Mouse (Mus musculus): ENCODE data around the gene Ptrhd1. TPM values are rescaled to one million over a fixed set of nuclear protein-coding genes. Genes with fewer than 3 reads are reported as not detected.
"Not testable (repeated sequence)": the region's sequence is repeated elsewhere in the genome, so short reads cannot be mapped to it uniquely, and the experiment has no call there.

The Ptrhd1 gene
- polyA plus RNA-seq, 1 experiment = 4.1 TPM

DNA sequence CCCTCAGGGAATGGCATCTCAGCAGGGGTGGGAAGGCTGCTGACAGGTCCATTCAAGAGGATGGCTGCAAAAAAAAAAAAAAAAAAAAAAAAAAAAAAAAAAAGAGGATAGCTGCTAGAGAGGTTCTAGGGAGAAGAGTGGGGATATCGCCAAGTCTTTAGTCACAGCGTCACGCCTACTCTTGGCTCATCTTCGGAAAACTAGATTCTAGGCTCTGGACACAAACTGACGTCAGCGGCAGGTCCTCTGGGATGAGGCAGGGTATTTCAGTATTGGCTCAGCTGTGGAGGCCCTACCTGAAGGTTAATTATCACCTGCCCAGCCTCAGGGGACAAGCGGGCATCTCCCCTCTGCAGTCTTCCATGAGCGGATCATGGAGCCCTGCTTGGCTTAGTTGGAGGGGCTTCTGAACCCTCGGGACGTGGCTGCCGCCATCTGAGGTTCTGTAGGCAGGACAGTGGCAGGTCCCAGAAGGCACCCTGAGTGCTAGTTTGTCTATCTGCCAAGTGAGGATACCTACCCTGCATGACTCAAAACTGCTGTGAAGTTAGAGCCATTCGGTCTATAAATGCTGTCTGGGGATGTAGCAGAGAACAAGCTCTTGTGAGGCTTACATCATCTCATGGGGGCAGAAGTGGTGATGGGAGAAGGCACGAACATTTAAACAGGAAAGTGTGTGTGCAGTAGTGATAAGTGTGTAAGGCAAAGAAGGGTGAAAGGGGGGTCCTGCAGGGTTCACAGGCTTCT lies 32.2 kb upstream of the Ptrhd1 start:
- no peak overlapping the region for H3K27ac ChIP-seq (ENCODE audit: insufficient read depth, low read length)
- no peak overlapping the region for H3K4me3 ChIP-seq (ENCODE audit: insufficient read depth, low read length)
- H3K4me1 ChIP-seq (ENCODE audit: control insufficient read depth, insufficient read depth, low read length) = no peaks in the 10 kb centered on the region
- TF ChIP-seq CTCF (IDR thresholded peaks at IDR 0.05; ENCODE audit: borderline replicate concordance, insufficient read depth, low read length) (no peak), POLR2A (IDR thresholded peaks at IDR 0.05; ENCODE audit: low read depth, low read length) (no peak)

DNA sequence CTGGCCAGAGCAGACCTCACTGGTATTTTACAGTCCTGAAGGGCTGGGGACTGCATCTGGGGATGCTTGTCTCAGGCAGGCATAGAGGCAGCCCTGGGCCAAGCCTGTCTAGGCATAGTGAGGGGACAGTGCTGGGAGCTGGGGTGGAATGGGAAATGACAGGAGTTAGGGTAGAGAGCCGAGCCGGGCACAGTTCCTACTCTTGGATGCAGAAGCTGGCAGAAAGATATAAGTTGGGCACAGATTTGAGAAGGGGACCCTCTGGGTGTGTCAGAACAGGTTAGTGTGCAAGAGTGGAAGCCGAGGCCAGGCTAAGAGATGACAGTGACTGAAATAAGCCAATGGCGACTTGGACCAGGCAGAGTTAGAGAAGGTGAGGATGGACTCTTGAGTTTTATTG lies 31.6 kb upstream of the Ptrhd1 start:
- no peak overlapping the region for H3K4me3 ChIP-seq (ENCODE audit: insufficient read depth, low read length)
- TF ChIP-seq POLR2A (IDR thresholded peaks at IDR 0.05; ENCODE audit: low read depth, low read length) = no peak
- no peak for TF ChIP-seq CTCF (IDR thresholded peaks at IDR 0.05; ENCODE audit: borderline replicate concordance, insufficient read depth, low read length)
- no peak overlapping the region for H3K27ac ChIP-seq (ENCODE audit: insufficient read depth, low read length)
- H3K4me1 ChIP-seq (ENCODE audit: control insufficient read depth, insufficient read depth, low read length) = no peaks in the 10 kb centered on the region

DNA sequence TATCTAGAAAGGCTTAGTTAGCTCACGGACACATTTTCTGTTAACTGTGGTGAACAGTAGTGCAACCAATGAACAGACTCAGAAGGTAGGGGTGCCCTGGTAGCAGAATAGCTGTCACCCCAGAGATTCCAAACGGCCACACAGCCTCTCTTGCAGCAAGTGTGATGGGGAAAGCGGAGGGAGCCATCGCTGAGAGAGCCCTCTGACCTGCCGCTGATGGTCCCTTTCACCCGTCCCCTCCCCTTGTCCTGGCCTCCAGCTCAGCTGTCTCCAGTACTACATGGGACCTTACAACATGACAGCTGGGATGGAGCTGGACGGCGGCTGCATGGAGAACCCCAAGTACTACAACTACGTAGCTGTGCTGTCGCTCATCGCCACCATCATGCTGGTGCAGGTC lies 27.7 kb upstream of the Ptrhd1 start:
- H3K27ac ChIP-seq (ENCODE audit: insufficient read depth, low read length) = no peak overlapping the region
- no peak for TF ChIP-seq CTCF (IDR thresholded peaks at IDR 0.05; ENCODE audit: borderline replicate concordance, insufficient read depth, low read length)
- no peak for TF ChIP-seq POLR2A (IDR thresholded peaks at IDR 0.05; ENCODE audit: low read depth, low read length)

DNA sequence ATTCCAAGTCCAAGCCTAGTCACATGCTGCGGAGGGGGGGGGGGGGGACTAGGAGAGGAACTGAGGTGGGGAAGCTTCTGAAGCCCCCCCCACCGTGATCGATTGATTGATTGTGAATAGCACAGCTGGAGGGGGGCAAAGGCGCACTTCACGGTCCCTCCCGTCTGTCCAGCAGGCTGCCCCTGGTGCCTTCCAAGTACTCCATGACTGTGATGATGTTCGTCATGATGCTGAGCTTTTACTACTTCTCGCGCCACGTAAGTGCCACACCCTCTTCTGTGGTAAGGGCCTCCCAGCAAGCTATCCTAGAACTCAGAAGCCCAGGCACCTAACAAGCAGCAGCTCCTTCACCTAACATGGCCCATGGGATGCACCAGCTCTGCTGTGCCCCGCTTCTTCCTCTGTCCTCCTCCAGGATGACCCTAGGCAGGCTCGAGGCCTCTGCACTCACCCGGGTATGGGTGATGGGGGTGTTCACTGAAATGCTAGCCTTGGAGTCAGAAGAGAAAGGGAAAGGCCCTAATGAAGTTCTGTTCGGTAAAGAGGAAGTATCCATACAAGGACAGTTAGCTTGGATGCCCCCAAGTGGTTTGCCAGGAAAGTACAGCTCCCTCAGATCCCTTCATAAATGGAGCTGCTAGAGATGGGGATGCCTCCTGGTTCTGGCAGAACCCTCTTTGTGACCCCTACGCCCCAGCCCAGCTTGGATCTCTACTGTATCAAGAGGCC lies 25.3 kb upstream of the Ptrhd1 start:
- Histone ChIP-seq H3K4me3 (ENCODE audit: insufficient read depth, low read length) (no peak overlapping the region), H3K27ac (ENCODE audit: insufficient read depth, low read length) (no peak overlapping the region), H3K4me1 (ENCODE audit: control insufficient read depth, insufficient read depth, low read length) (no peaks in the 10 kb centered on the region)
- TF ChIP-seq CTCF (IDR thresholded peaks at IDR 0.05; ENCODE audit: borderline replicate concordance, insufficient read depth, low read length) = 0 out of 2 replicates have a peak, but pooled peaks have one; percentile 0
- no peak for TF ChIP-seq POLR2A (IDR thresholded peaks at IDR 0.05; ENCODE audit: low read depth, low read length)

More for the DNA sequence above, 27.7 kb upstream of the Ptrhd1 start:
- no peak overlapping the region for H3K4me3 ChIP-seq (ENCODE audit: insufficient read depth, low read length)
- no peaks in the 10 kb centered on the region for H3K4me1 ChIP-seq (ENCODE audit: control insufficient read depth, insufficient read depth, low read length)

DNA sequence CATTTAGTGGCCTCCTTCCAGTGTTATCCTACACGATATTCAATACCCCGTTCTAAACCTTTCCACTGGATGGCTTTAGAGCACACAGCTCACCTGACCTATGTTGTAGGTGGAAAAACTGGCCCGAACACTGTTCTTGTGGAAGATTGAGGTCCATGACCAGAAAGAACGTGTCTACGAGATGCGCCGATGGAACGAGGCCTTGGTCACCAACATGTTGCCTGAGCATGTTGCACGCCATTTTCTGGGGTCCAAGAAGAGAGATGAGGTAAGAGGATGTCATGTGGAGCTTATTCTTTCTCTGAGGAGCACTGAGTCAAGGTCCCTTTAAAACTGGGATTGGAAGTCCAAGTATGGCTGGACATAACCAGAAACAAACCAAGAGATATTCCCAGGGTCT lies 24.6 kb upstream of the Ptrhd1 start:
- Histone ChIP-seq H3K4me1 (ENCODE audit: control insufficient read depth, insufficient read depth, low read length) (no peaks in the 10 kb centered on the region), H3K4me3 (ENCODE audit: insufficient read depth, low read length) (no peak overlapping the region), H3K27ac (ENCODE audit: insufficient read depth, low read length) (no peak overlapping the region)
- no peak for TF ChIP-seq CTCF (IDR thresholded peaks at IDR 0.05; ENCODE audit: borderline replicate concordance, insufficient read depth, low read length)
- no peak for TF ChIP-seq POLR2A (IDR thresholded peaks at IDR 0.05; ENCODE audit: low read depth, low read length)

DNA sequence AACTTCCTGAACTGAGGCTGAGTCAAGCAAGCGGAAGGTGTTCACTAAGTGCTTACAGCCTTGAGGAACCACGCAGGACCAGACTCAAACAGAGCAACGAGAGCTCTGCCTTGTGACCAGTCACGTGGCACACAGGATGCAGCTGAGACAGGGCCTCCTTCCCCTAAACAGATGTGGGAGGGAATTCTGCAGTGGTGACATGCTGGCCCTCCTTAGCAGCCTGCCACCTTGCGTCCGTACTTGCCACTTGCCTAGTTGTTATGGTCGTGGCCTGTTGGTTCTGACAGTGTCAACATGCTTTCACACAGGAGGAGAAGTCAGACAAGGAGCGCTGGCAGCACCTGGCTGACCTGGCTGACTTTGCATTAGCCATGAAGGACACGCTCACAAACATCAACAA lies 22.7 kb upstream of the Ptrhd1 start:
- Histone ChIP-seq H3K4me3 (ENCODE audit: insufficient read depth, low read length) (no peak overlapping the region), H3K27ac (ENCODE audit: insufficient read depth, low read length) (no peak overlapping the region), H3K4me1 (ENCODE audit: control insufficient read depth, insufficient read depth, low read length) (no peaks in the 10 kb centered on the region)
- TF ChIP-seq CTCF (IDR thresholded peaks at IDR 0.05; ENCODE audit: borderline replicate concordance, insufficient read depth, low read length) (no peak), POLR2A (IDR thresholded peaks at IDR 0.05; ENCODE audit: low read depth, low read length) (no peak)

DNA sequence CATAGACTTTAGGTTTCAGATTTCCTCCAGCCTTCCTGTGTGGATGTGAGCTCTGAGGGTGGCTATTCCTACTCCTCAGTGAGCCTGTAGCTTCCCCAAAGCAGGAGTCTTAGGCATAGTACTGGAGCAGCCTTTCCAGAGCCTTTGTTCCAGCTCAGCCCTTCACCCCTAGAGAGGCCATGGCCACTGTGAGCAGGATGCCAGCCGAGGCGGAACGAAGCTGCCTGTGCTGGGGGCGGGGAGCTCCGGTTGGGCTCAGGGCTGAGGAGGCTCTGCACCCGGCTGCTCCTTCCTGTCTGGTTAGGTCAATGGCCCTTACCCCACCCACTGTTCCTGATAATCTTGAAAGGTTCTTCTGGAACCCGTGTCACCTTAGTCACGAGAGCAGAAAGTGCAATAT lies 20.9 kb upstream of the Ptrhd1 start:
- no peak overlapping the region for H3K27ac ChIP-seq (ENCODE audit: insufficient read depth, low read length)
- H3K4me1 ChIP-seq (ENCODE audit: control insufficient read depth, insufficient read depth, low read length) = no peaks in the 10 kb centered on the region
- no peak overlapping the region for H3K4me3 ChIP-seq (ENCODE audit: insufficient read depth, low read length)
- TF ChIP-seq POLR2A (IDR thresholded peaks at IDR 0.05; ENCODE audit: low read depth, low read length) = no peak
- no peak for TF ChIP-seq CTCF (IDR thresholded peaks at IDR 0.05; ENCODE audit: borderline replicate concordance, insufficient read depth, low read length)

DNA sequence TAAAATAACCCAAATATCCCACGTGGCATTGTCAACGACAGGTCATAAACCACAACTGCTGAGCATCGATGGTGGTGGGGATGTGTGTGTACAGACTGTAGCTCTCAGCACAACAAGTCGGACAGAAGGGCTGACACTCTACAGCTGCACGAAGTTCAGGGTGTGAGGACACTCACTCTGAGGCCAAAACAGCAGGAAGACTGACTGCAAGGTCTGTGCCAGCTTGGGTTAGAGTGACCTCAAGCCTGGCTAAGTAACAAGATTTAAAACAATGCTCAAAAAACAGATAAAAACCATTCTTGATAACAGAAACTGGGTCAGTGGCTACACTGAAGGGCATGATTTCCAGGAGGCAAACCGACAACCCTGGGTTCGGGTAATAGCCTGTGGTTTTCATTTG lies 3.7 kb upstream of the Ptrhd1 start:
- Histone ChIP-seq H3K4me3 (ENCODE audit: insufficient read depth, low read length) (no peak overlapping the region), H3K27ac (ENCODE audit: insufficient read depth, low read length) (no peak overlapping the region), H3K4me1 (ENCODE audit: control insufficient read depth, insufficient read depth, low read length) (no peaks in the 10 kb centered on the region)
- TF ChIP-seq POLR2A (IDR thresholded peaks at IDR 0.05; ENCODE audit: low read depth, low read length) (no peak), CTCF (IDR thresholded peaks at IDR 0.05; ENCODE audit: borderline replicate concordance, insufficient read depth, low read length) (no peak)

DNA sequence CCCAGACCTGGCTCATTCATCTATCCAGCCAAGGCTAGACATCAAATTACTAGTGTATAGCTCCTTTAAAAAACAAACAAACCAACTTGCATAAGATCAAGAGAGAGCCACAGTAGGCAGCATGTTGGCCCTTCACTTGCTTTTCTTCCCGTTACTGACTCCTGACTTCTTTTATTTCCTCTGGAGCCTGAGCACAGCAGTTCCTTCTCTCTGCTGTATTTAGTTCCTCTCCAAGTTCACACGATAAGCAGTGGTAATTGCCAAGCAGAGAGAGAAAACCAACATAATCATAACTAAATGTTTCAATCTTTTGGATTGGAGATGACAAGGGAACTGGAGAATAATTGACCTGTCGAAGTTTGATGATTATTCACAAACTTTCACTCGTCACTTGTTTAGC lies 1.1 kb upstream of the Ptrhd1 start:
- Histone ChIP-seq H3K4me3 (ENCODE audit: insufficient read depth, low read length) (peak overlapping the region; percentile 82), H3K4me1 (ENCODE audit: control insufficient read depth, insufficient read depth, low read length) (no peaks in the 10 kb centered on the region), H3K27ac (ENCODE audit: insufficient read depth, low read length) (no peak overlapping the region)
- no peak for TF ChIP-seq POLR2A (IDR thresholded peaks at IDR 0.05; ENCODE audit: low read depth, low read length)

DNA sequence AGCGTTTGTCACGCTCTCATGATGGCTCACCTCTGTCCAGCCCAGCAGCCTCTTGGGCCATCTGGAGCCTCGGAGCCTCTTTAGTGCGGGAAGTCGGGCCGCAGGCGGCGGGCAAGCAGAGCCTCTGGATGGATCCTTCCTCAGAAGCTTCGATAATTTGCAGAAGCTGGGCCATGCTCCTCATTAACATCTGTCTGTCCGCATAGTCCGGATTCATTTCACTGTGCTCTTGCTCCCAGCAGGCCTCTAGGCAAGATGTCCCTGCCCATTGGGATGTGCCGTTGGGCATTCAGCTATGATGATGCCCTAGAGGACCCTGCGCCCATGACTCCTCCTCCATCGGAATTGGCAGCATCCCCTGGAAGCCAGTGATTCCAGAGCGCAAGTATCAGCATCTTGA lies 3.7 kb downstream of the Ptrhd1 start:
- Histone ChIP-seq H3K4me3 (ENCODE audit: insufficient read depth, low read length) (no peak overlapping the region), H3K27ac (ENCODE audit: insufficient read depth, low read length) (no peak overlapping the region), H3K4me1 (ENCODE audit: control insufficient read depth, insufficient read depth, low read length) (no peaks in the 10 kb centered on the region)

DNA sequence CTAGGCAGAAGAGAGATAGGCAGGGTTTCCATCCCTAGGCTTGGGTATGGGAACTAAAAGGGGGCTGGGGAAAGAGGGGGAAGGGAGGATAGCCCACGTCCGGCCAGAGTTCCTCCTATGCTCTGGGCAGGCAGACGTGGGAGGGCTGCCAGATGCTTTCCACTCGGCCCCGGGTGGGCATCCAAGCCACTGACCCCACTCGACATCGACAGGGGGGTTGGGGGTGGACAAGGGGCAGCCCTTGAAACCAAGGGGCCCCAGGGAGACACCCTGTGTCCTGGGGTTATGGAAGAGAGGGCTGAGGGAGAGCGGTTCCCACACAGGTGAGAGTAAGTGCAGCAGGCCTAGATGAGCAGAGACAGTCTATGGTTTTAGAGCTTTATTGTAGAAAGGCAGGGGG lies 6.5 kb downstream of the Ptrhd1 start:
- not testable (repeated sequence) for H3K27ac ChIP-seq (ENCODE audit: insufficient read depth, low read length); H3K4me1 ChIP-seq (ENCODE audit: control insufficient read depth, insufficient read depth, low read length); H3K4me3 ChIP-seq (ENCODE audit: insufficient read depth, low read length)

More for the DNA sequence above, 3.7 kb downstream of the Ptrhd1 start:
- TF ChIP-seq POLR2A (IDR thresholded peaks at IDR 0.05; ENCODE audit: low read depth, low read length) (no peak), CTCF (IDR thresholded peaks at IDR 0.05; ENCODE audit: borderline replicate concordance, insufficient read depth, low read length) (no peak)

All from embryonic fibroblast, embryonic 13.5 days (primary cell).